Mouse (Mus musculus) C2C12 (cell line): ENCODE data around the gene Ipo4.

ENCODE experiments used
- CEBPB ChIP-seq: IDR thresholded peaks from one replicate; pipeline ENCODE4 v1.6.1; 2011; ENCODE audit warnings: low read depth, mild to moderate bottlenecking, control low read depth, moderate library complexity
- CTCF ChIP-seq: IDR thresholded peaks from one replicate; pipeline ENCODE4 v1.5.1; 2011; ENCODE audit not compliant: control insufficient read depth, insufficient read depth, insufficient read length
- FOSL1 ChIP-seq: IDR thresholded peaks from one replicate; pipeline ENCODE4 v1.8.0; 2011; ENCODE audit warnings: mild to moderate bottlenecking, low read length; ENCODE audit not compliant: poor library complexity, insufficient read depth, severe bottlenecking
- MAX ChIP-seq: IDR thresholded peaks from one replicate; pipeline ENCODE4 v1.6.1; 2011; ENCODE audit warnings: mild to moderate bottlenecking, control low read depth
- MYOD1 ChIP-seq: IDR thresholded peaks from one replicate; pipeline ENCODE4 v1.6.1; 2011; ENCODE audit warnings: low read depth; ENCODE audit not compliant: control insufficient read depth, insufficient read length
- MYOG ChIP-seq: IDR thresholded peaks from one replicate; pipeline ENCODE4 v1.6.1; 2011; ENCODE audit not compliant: control insufficient read depth, insufficient read length; ENCODE audit errors: extremely low read depth
- USF1 ChIP-seq: IDR thresholded peaks from one replicate; pipeline ENCODE4 v1.6.1; 2011; ENCODE audit warnings: low read depth, mild to moderate bottlenecking, control low read depth, moderate library complexity

GRCm38 (mm10) chr14:55640816-55641215 lies 5.1 kb upstream of the Ipo4 start:
- TF ChIP-seq CTCF (no peak), USF1 (no peak), MAX (no peak), MYOD1 (no peak), FOSL1 (no peak), CEBPB (no peak), MYOG (no peak)
